ENCODE assay signal across 20 mouse cellular contexts in the genomic region with DNA sequence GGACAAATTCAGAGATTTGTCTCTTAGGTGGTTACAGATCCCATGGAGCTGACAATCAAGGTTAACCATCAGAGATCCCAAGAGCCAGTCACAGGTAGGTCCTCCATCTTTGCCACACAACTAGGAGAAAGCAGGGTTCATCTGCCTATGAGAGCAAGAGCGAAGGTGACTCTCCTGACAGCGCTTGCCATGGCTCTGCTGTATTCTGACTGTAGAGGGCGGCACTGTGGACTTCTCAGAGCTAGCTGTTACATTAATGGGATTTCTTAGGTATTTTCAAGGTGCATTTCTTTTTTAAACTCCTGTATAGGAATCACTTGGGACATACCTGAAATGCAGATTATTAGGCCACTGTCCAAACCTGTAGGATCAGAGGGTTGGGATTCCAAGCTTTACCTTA. TPM values are rescaled to one million over a fixed set of nuclear protein-coding genes. Genes with fewer than 3 reads are reported as not detected.
DNase-seq lines count a peak whose midpoint lies in the region; ATAC-seq and TF ChIP-seq lines count a peak whose summit lies in the region.
"Had no signal": no experiment of that assay in that cellular context is flagged by ENCODE, and none has a peak within 500 bp of the region (broad histone marks: within the 10 kb centered on the region; RNA-seq: fewer than 3 reads in every experiment).

No protein-coding gene starts in this region.

- H3K9ac ChIP-seq in forebrain, postnatal 0 days, result no peak overlapping the region
- no peak overlapping the region for H3K9ac ChIP-seq in forebrain, embryonic 12.5 days
- H3K9ac ChIP-seq in liver, embryonic 14.5 days (replicated peaks), result no peak overlapping the region
- H3K9ac ChIP-seq in CH12.LX (ENCODE audit: insufficient read depth, low read depth), result no peak overlapping the region
- H3K9ac ChIP-seq: embryonic facial prominence, embryonic 12.5 days; limb, embryonic 12.5 days had no signal

- in situ Hi-C loops in CH12.LX (cut with MboI; ENCODE audit: low pct_ligation_motif_present, low pct_unique_long_range_greater_than_20kb, low sequenced_read_pairs), result loop anchor here (25.0 kb wide), 1 partner anchor 343 kb away; a partner anchor contains a TSS

- no peak overlapping the region for H3K4me2 ChIP-seq in forebrain, postnatal 0 days (ENCODE audit: low read depth)
- no peak overlapping the region for H3K4me2 ChIP-seq in forebrain, embryonic 12.5 days
- no peak overlapping the region for H3K4me2 ChIP-seq in liver, embryonic 14.5 days (ENCODE audit: low read depth)
- H3K4me2 ChIP-seq in CH12.LX (ENCODE audit: insufficient read depth, low read depth, poor library complexity, severe bottlenecking), result no peak overlapping the region
- H3K4me2 ChIP-seq: embryonic facial prominence, embryonic 12.5 days; heart, embryonic 11.5 days; limb, embryonic 12.5 days had no signal

- H3K27me3 ChIP-seq in forebrain, postnatal 0 days (ENCODE audit: insufficient read depth, low read length), result no peaks in the 10 kb centered on the region
- H3K27me3 ChIP-seq in forebrain, embryonic 12.5 days, result no peaks in the 10 kb centered on the region
- H3K27me3 ChIP-seq in liver, embryonic 14.5 days (ENCODE audit: control insufficient read depth, insufficient read depth, low read length), result no peaks in the 10 kb centered on the region
- peaks cover 80% of the 10 kb centered on the region for H3K27me3 ChIP-seq in CH12.LX (replicated peaks)
- H3K27me3 ChIP-seq: embryonic facial prominence, embryonic 12.5 days; limb, embryonic 12.5 days had no signal

- TF ChIP-seq EP300 in liver, embryonic 14.5 days (IDR thresholded peaks at IDR 0.05; ENCODE audit: low read depth), result no peak
- no peak for TF ChIP-seq EP300 in CH12.LX (IDR thresholded peaks at IDR 0.05; ENCODE audit: low read length)

- no peak for TF ChIP-seq POLR2A in CH12.LX (IDR thresholded peaks at IDR 0.05; ENCODE audit: low read depth, low read length)

- H3K4me1 ChIP-seq in forebrain, postnatal 0 days (ENCODE audit: insufficient read depth), result no peaks in the 10 kb centered on the region
- no peaks in the 10 kb centered on the region for H3K4me1 ChIP-seq in forebrain, embryonic 12.5 days
- H3K4me1 ChIP-seq in liver, embryonic 14.5 days (replicated peaks; ENCODE audit: control insufficient read depth in 2 of 2, insufficient read depth in 2 of 2, low read length in 1 of 2), result no peaks in the 10 kb centered on the region
- H3K4me1 ChIP-seq in CH12.LX (ENCODE audit: control insufficient read depth in 1 of 2, insufficient read depth in 2 of 2), result no peaks in the 10 kb centered on the region
- H3K4me1 ChIP-seq: embryonic facial prominence, embryonic 12.5 days; limb, embryonic 12.5 days; midbrain, embryonic 10.5 days had no signal

- no peaks in the 10 kb centered on the region for H3K79me2 ChIP-seq in CH12.LX (replicated peaks; ENCODE audit: control insufficient read depth, extremely low read depth, insufficient read depth, poor library complexity, severe bottlenecking)

- no peaks in the 10 kb centered on the region for H3K9me3 ChIP-seq in forebrain, postnatal 0 days (ENCODE audit: low read length)
- no peaks in the 10 kb centered on the region for H3K9me3 ChIP-seq in forebrain, embryonic 12.5 days
- no peaks in the 10 kb centered on the region for H3K9me3 ChIP-seq in liver, embryonic 14.5 days (ENCODE audit: control insufficient read depth, low read length)
- no peaks in the 10 kb centered on the region for H3K9me3 ChIP-seq in CH12.LX (replicated peaks; ENCODE audit: low read length)
- H3K9me3 ChIP-seq: embryonic facial prominence, embryonic 12.5 days; limb, embryonic 12.5 days; midbrain, embryonic 10.5 days had no signal

- dilution Hi-C loops in CH12.LX (cut with MboI; ENCODE audit: extremely low pct_ligation_motif_present, extremely low pct_unique_long_range_greater_than_20kb, low sequenced_read_pairs), result no loop called here

- no peak for ATAC-seq in forebrain, postnatal 0 days
- no peak for ATAC-seq in forebrain, embryonic 12.5 days (ENCODE audit: low FRiP score)
- no peak for ATAC-seq in liver, embryonic 14.5 days (ENCODE audit: insufficient read depth)
- peak; percentile 55; the same call in 1 of the 2 replicates for ATAC-seq in megakaryocyte-erythroid progenitor cell, adult 5-6 weeks (replicated peaks; ENCODE audit: low FRiP score, low TSS enrichment, poor library complexity, severe bottlenecking)
- ATAC-seq in inflammation-experienced regulatory T-cells, adult 6 months, result no peak
- ATAC-seq: forebrain, embryonic 14.5 days had no signal

- DNase-seq in forebrain, postnatal 0 days, result no peak
- DNase-seq in liver, embryonic 14.5 days (ENCODE audit: low read depth in 3 of 3, low spot score in 3 of 3), result no peak
- DNase-seq in liver, result no peak
- no peak for DNase-seq in CH12.LX (ENCODE audit: extremely low read depth)
- DNase-seq: adrenal gland, adult 2 months; cerebellum, postnatal 10 days; gastrocnemius, postnatal 36 days; heart, postnatal 10 days; kidney, adult 8-10 months; kidney, postnatal 36 days; retina, postnatal 1 day had no signal

- H3K27ac ChIP-seq in forebrain, postnatal 0 days (ENCODE audit: low read depth, low read length), result no peak overlapping the region
- no peak overlapping the region for H3K27ac ChIP-seq in forebrain, embryonic 12.5 days
- H3K27ac ChIP-seq in liver, embryonic 14.5 days, result no peak overlapping the region
- no peak overlapping the region for H3K27ac ChIP-seq in CH12.LX (ENCODE audit: insufficient read depth, low read depth)
- H3K27ac ChIP-seq: embryonic facial prominence, embryonic 12.5 days; limb, embryonic 12.5 days; midbrain, embryonic 10.5 days had no signal

- TF ChIP-seq CTCF in forebrain, postnatal 0 days (IDR thresholded peaks at IDR 0.05; ENCODE audit: low read depth), result 0 out of 2 replicates have a peak, but pooled peaks have one; percentile 7
- peak; percentile 31 for TF ChIP-seq CTCF in liver, embryonic 14.5 days (IDR thresholded peaks at IDR 0.05; ENCODE audit: low read depth)
- peak in 1 of 2 experiments; percentile 56; a peak in 2 of 4 replicates for TF ChIP-seq CTCF in CH12.LX (conservative IDR thresholded peaks at IDR 0.05 in 1 of 2, IDR thresholded peaks at IDR 0.05 in 1 of 2; ENCODE audit: low read depth in 2 of 2, low read length in 2 of 2)

- TF ChIP-seq RAD21 in CH12.LX (IDR thresholded peaks at IDR 0.05; ENCODE audit: low read depth, low read length), result no peak; the same call in none of the 2 replicates

- WGBS in forebrain, postnatal 0 days, result 56% methylated on average over 3 of the region's 3 CpGs
- 42% methylated on average over 3 of the region's 3 CpGs for WGBS in forebrain, embryonic 12.5 days
- WGBS in liver, embryonic 14.5 days (ENCODE audit: insufficient replicate concordance), result 58% methylated on average over 3 of the region's 3 CpGs

- no peaks in the 10 kb centered on the region for H3K36me3 ChIP-seq in forebrain, postnatal 0 days (ENCODE audit: insufficient read depth)
- no peaks in the 10 kb centered on the region for H3K36me3 ChIP-seq in forebrain, embryonic 12.5 days (replicated peaks)
- no peaks in the 10 kb centered on the region for H3K36me3 ChIP-seq in liver, embryonic 14.5 days (replicated peaks; ENCODE audit: control insufficient read depth, insufficient read depth, low read depth)
- H3K36me3 ChIP-seq in CH12.LX (replicated peaks in 1 of 2; ENCODE audit: control insufficient read depth in 1 of 2, insufficient read depth in 1 of 2, low read length in 1 of 2), result no peaks in the 10 kb centered on the region
- H3K36me3 ChIP-seq: embryonic facial prominence, embryonic 12.5 days; limb, embryonic 12.5 days; midbrain, embryonic 10.5 days had no signal

- H3K4me3 ChIP-seq in forebrain, postnatal 0 days (ENCODE audit: low read depth, low read length), result no peak overlapping the region
- no peak overlapping the region for H3K4me3 ChIP-seq in forebrain, embryonic 12.5 days (replicated peaks)
- no peak overlapping the region for H3K4me3 ChIP-seq in liver, embryonic 14.5 days (ENCODE audit: insufficient read depth in 1 of 2, low read depth in 2 of 2, low read length in 2 of 2)
- H3K4me3 ChIP-seq in CH12.LX (replicated peaks in 1 of 3; ENCODE audit: low read depth in 2 of 3, low read length in 2 of 3, poor library complexity in 1 of 3), result no peak overlapping the region
- H3K4me3 ChIP-seq: embryonic facial prominence, embryonic 12.5 days; erythroblast, embryonic 14.5 days; limb, embryonic 12.5 days; midbrain, embryonic 10.5 days had no signal

RNA-seq across cellular contexts. Expression of a gene that starts 10.5 kb away (rescaled TPM):
- 65.9 and 85.8 TPM in 2 replicates for total RNA-seq in forebrain, postnatal 0 days (2014; rRNA removed)
- polyA plus RNA-seq in forebrain, postnatal 0 days (2015; fragmentation: Nextera tagmentation; extraction: Ambion mirVana), result 75.1 and 75.2 TPM in 2 replicates
- 118 and 131 TPM in 2 replicates for polyA plus RNA-seq in forebrain, embryonic 12.5 days (2016; fragmentation: Nextera tagmentation; extraction: Ambion mirVana)
- 15.5 and 27.6 TPM in 2 replicates for polyA plus RNA-seq in liver, embryonic 14.5 days (2012; rRNA removed)
- polyA plus RNA-seq in liver, embryonic 14.5 days (2014; fragmentation: Nextera tagmentation; extraction: Ambion mirVana), result 62.8 and 64.8 TPM in 2 replicates
- total RNA-seq in CH12.LX (2012; rRNA removed) (152 and 200 TPM in 2 replicates), CH12.LX (2014; rRNA removed) (339 and 378 TPM in 2 replicates)
- 160 and 179 TPM in 2 replicates for polyA plus RNA-seq in CH12.LX (2012; ENCODE audit: insufficient read length, low read depth)
- 40.6 and 40.9 TPM in 2 replicates for total RNA-seq in megakaryocyte-erythroid progenitor cell, adult 5-6 weeks (2014; fragmentation: Nextera tagmentation)
- total RNA-seq in megakaryocyte-erythroid progenitor cell, adult 5-6 weeks (2017), result 74.9 and 88.5 TPM in 2 replicates
- polyA plus RNA-seq in inflammation-experienced regulatory T-cells, adult 6 months (2017; shearing (Covaris generic)), result 10 to 100 TPM; 52.7 to 54.8 (median 53.5) TPM

RNA-seq across cellular contexts. Expression of a gene that starts 16.2 kb away (rescaled TPM):
- total RNA-seq in forebrain, postnatal 0 days (2014; rRNA removed), result 72.0 and 101 TPM in 2 replicates
- polyA plus RNA-seq in forebrain, postnatal 0 days (2015; fragmentation: Nextera tagmentation; extraction: Ambion mirVana), result 308 and 448 TPM in 2 replicates
- polyA plus RNA-seq in forebrain, embryonic 12.5 days (2016; fragmentation: Nextera tagmentation; extraction: Ambion mirVana), result 641 and 720 TPM in 2 replicates
- 91.4 and 135 TPM in 2 replicates for polyA plus RNA-seq in liver, embryonic 14.5 days (2012; rRNA removed)
- 440 and 462 TPM in 2 replicates for polyA plus RNA-seq in liver, embryonic 14.5 days (2014; fragmentation: Nextera tagmentation; extraction: Ambion mirVana)
- total RNA-seq in CH12.LX (2012; rRNA removed) (462 and 546 TPM in 2 replicates), CH12.LX (2014; rRNA removed) (137 and 146 TPM in 2 replicates)
- 408 and 446 TPM in 2 replicates for polyA plus RNA-seq in CH12.LX (2012; ENCODE audit: insufficient read length, low read depth)
- 665 and 676 TPM in 2 replicates for total RNA-seq in megakaryocyte-erythroid progenitor cell, adult 5-6 weeks (2014; fragmentation: Nextera tagmentation)
- 44.6 and 66.9 TPM in 2 replicates for total RNA-seq in megakaryocyte-erythroid progenitor cell, adult 5-6 weeks (2017)
- polyA plus RNA-seq in inflammation-experienced regulatory T-cells, adult 6 months (2017; shearing (Covaris generic)), result 100 to 1,000 TPM; 402 to 450 (median 421) TPM

RNA-seq across cellular contexts. Expression of a gene that starts 42.0 kb away (rescaled TPM):
- total RNA-seq in forebrain, postnatal 0 days (2014; rRNA removed), result 105 and 113 TPM in 2 replicates
- polyA plus RNA-seq in forebrain, postnatal 0 days (2015; fragmentation: Nextera tagmentation; extraction: Ambion mirVana), result 90.1 and 99.2 TPM in 2 replicates
- 99.8 and 106 TPM in 2 replicates for polyA plus RNA-seq in forebrain, embryonic 12.5 days (2016; fragmentation: Nextera tagmentation; extraction: Ambion mirVana)
- 17.7 and 22.0 TPM in 2 replicates for polyA plus RNA-seq in liver, embryonic 14.5 days (2012; rRNA removed)
- polyA plus RNA-seq in liver, embryonic 14.5 days (2014; fragmentation: Nextera tagmentation; extraction: Ambion mirVana), result 37.7 and 39.4 TPM in 2 replicates
- total RNA-seq in CH12.LX (2012; rRNA removed) (12.8 and 14.1 TPM in 2 replicates), CH12.LX (2014; rRNA removed) (10.7 and 12.9 TPM in 2 replicates)
- polyA plus RNA-seq in CH12.LX (2012; ENCODE audit: insufficient read length, low read depth), result 8.7 TPM in 2 replicates
- 14.1 and 15.5 TPM in 2 replicates for total RNA-seq in megakaryocyte-erythroid progenitor cell, adult 5-6 weeks (2014; fragmentation: Nextera tagmentation)
- 34.3 and 40.4 TPM in 2 replicates for total RNA-seq in megakaryocyte-erythroid progenitor cell, adult 5-6 weeks (2017)
- polyA plus RNA-seq in inflammation-experienced regulatory T-cells, adult 6 months (2017; shearing (Covaris generic)), result 10 to 100 TPM in 1 of 3 experiments, 1 to 10 TPM in 2; 6.1 to 11.8 (median 6.8) TPM

RNA-seq across cellular contexts. Expression of a gene that starts 49.1 kb away (rescaled TPM):
- total RNA-seq in forebrain, postnatal 0 days (2014; rRNA removed), result 201 and 252 TPM in 2 replicates
- polyA plus RNA-seq in forebrain, postnatal 0 days (2015; fragmentation: Nextera tagmentation; extraction: Ambion mirVana), result 150 and 191 TPM in 2 replicates
- polyA plus RNA-seq in forebrain, embryonic 12.5 days (2016; fragmentation: Nextera tagmentation; extraction: Ambion mirVana), result 337 and 341 TPM in 2 replicates
- 13.5 and 14.7 TPM in 2 replicates for polyA plus RNA-seq in liver, embryonic 14.5 days (2012; rRNA removed)
- polyA plus RNA-seq in liver, embryonic 14.5 days (2014; fragmentation: Nextera tagmentation; extraction: Ambion mirVana), result 16.0 and 16.9 TPM in 2 replicates
- total RNA-seq in CH12.LX (2012; rRNA removed) (31.8 and 36.8 TPM in 2 replicates), CH12.LX (2014; rRNA removed) (41.4 and 49.1 TPM in 2 replicates)
- 34.0 and 36.1 TPM in 2 replicates for polyA plus RNA-seq in CH12.LX (2012; ENCODE audit: insufficient read length, low read depth)
- total RNA-seq in megakaryocyte-erythroid progenitor cell, adult 5-6 weeks (2014; fragmentation: Nextera tagmentation), result 92.4 and 94.8 TPM in 2 replicates
- 42.8 and 85.8 TPM in 2 replicates for total RNA-seq in megakaryocyte-erythroid progenitor cell, adult 5-6 weeks (2017)
- polyA plus RNA-seq in inflammation-experienced regulatory T-cells, adult 6 months (2017; shearing (Covaris generic)), result 100 to 1,000 TPM in 2 of 3 experiments, 10 to 100 TPM in 1; 85.7 to 110 (median 100) TPM
